Mouse (Mus musculus) stomach, postnatal 0 days (tissue): ENCODE measurements around the gene Mef2c.

Experiments used
- CTCF ChIP-seq: IDR thresholded peaks from 2 replicates; pipeline ENCODE4 v1.5.1; 2016; ENCODE audit warnings: antibody characterized with exemption, low read depth, mild to moderate bottlenecking, moderate library complexity
- EP300 ChIP-seq: optimal IDR thresholded peaks from 2 replicates; pipeline ENCODE3; 2016; ENCODE audit warnings: antibody characterized with exemption

- no peak for TF ChIP-seq CTCF
- no peak for TF ChIP-seq EP300
These were observed 162.3 kb downstream of the Mef2c start for GRCm38 (mm10) chr13:83666179-83666578.
